Mouse (Mus musculus) cerebellum, adult 2 months (tissue): ENCODE results near the gene Cdc14b.

Experiments
- CTCF ChIP-seq: fragments of 200-500 bp; IDR thresholded peaks from 2 replicates; pipeline ENCODE4 v1.5.1; 2011; ENCODE audit warnings: low read depth, mild to moderate bottlenecking, control low read depth, low read length, moderate library complexity, borderline replicate concordance; ENCODE audit not compliant: insufficient read depth
- POLR2A ChIP-seq: fragments of 200-500 bp; IDR thresholded peaks from 2 replicates; pipeline ENCODE4 v1.6.1; 2011; ENCODE audit warnings: low read length, control low read depth, borderline replicate concordance; ENCODE audit not compliant: insufficient read depth

DNA sequence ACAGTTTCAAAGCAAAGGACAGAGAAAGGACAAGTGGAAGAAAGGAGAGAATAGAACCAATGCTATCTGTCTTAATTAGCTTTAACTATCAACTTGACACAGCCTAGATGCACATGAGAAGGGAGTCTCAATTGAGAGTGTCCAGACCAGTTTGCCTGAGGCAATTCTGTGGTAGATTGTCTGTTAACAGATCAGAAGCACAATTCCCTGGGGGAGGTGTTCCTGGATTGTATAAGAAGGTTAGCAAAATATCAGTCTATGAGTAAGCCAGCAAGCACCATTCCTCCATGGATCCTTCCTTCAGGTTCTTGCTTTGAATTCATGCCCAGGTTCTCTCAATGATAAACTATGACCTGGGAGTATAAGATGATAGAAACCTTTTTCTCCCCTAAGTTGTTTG, 118.1 kb downstream of the Cdc14b start:
- TF ChIP-seq CTCF (no peak), POLR2A (no peak)
